Mouse (Mus musculus) hematopoietic stem cell, adult 5-6 weeks (primary cell): Measurements from ENCODE around the gene Tk1. TPM values are rescaled to one million over a fixed set of nuclear protein-coding genes. Genes with fewer than 3 reads are reported as not detected.
A peak's percentile ranks its signal among the peaks of the same experiment; 100 is the strongest.
"Not testable (repeated sequence)": the region's sequence is repeated elsewhere in the genome, so short reads cannot be mapped to it uniquely, and the experiment has no call there.

Experiments
- ATAC-seq, 2 experiments: fragments of 125-278 bp in 1 of 2; replicated peaks in 1 of 2; 2 replicates each; pipeline ENCODE4 v1.8.0; 2016 to 2017; ENCODE audit warnings: inconsistent platforms in 2 of 2, mild to moderate bottlenecking in 2 of 2, moderate number of reproducible peaks in 2 of 2, low read depth in 1 of 2, moderate TSS enrichment in 1 of 2; ENCODE audit not compliant: low FRiP score in 2 of 2, poor library complexity in 2 of 2, severe bottlenecking in 2 of 2, insufficient read depth in 1 of 2, low TSS enrichment in 1 of 2
- total RNA-seq: library from RNA; stranded (forward); fragments of 172-1452, 232-1000 nt; gene quantifications from 2 replicates; pipeline ENCODE4 v1.2.3, GENCODE M21; 2017

Gene Tk1
- total RNA-seq, 1 experiment from 2014 or later, result 40.1 TPM

DNA sequence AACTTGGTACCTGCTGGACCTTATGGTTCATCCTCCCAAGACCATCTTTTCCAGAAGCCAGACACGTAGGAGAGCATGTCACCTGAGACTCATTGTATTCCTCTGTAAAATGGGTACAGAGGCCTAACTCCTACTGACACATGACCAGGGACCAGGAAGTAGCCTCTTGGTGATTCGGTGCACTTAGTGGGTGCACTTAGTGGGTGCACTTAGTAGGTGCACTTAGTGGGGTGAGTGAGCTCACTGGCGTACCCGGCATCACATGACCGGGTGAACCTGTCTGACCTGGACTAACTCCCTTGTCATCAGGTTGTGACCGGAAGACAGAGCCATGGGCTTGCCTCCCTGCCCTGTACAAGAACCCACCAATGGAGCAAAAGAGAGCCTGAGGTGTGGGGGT lies 19.1 kb downstream of the Tk1 start:
- ATAC-seq, result no peak

- ATAC-seq, result no peak
These were observed 22.7 kb downstream of the Tk1 start for GRCm38 (mm10) chr11:117803166-117803688.

DNA sequence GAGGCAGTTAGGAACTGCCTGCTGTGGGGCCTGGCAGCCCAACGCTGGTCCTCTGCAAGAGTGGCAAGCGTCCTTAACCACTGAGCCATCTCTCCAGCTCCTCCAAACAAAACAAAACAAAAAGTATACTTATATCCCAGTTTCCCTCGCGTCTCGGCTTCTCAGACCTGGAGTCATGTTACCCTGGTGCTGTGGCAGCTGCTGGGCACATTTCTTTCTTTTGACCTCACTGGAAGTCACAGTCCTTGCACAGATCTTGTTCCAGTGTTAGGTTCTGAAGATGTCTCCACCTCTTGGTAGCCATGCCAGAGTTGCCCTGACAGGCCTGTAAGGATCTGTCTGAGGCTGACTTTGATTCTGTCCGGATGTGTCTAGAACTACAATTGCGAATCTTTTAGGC lies 24.2 kb downstream of the Tk1 start:
- no peak for ATAC-seq

DNA sequence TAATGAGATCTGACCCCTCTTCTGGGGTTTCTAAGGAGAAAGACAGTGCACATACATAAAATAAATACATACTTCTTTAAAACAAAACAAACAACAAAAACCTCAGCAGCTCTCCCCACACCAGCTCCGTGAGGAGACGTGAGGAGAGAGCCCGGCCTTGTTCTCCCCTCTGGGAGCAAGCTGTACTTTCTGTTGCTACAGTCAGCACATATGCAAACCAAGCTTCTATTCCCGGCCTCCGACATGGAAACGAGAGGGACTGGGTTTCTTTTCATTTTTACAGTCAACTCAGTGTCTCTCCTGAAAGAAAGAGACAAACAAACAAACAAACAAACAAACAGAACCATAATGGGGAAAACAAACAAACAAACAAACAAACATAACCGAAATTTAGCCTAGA lies 25.9 kb downstream of the Tk1 start:
- no peak for ATAC-seq

- ATAC-seq, result peak; percentile 63 to 70
These were observed 26.7 kb downstream of the Tk1 start for GRCm38 (mm10) chr11:117799174-117799573.

- ATAC-seq, result peak; percentile 40 to 43; a peak in 2 of 4 replicates
These were observed 27.7 kb downstream of the Tk1 start for GRCm38 (mm10) chr11:117798160-117798541.

- peak in 1 of 2 experiments; percentile 4; a peak in 1 of 4 replicates for ATAC-seq
These were observed 28.3 kb downstream of the Tk1 start, which contains the start of gene 6030468B19Rik for GRCm38 (mm10) chr11:117797511-117798159. TSS of gene 6030468B19Rik (plus strand) at chr11:117797660.

DNA sequence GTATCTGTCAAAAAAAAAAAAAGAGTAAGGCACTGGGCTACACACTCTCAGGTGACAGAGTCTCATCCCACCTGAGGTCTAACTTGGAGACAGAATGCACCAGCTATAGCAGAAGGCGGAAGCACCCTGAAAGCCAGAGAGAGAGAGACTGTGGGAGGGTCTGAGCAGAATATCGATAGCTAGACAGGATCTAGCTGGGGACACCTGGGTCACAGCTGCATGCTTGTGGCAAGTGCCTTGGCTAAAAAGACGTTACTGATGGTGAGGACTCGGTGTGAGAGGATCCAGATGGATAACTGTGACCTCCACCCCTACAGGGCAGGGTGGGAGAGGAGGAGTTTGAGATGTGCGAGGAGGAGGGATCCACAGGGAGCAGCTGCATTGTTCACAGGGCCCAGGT lies 28.9 kb downstream of the Tk1 start:
- ATAC-seq, result no peak

DNA sequence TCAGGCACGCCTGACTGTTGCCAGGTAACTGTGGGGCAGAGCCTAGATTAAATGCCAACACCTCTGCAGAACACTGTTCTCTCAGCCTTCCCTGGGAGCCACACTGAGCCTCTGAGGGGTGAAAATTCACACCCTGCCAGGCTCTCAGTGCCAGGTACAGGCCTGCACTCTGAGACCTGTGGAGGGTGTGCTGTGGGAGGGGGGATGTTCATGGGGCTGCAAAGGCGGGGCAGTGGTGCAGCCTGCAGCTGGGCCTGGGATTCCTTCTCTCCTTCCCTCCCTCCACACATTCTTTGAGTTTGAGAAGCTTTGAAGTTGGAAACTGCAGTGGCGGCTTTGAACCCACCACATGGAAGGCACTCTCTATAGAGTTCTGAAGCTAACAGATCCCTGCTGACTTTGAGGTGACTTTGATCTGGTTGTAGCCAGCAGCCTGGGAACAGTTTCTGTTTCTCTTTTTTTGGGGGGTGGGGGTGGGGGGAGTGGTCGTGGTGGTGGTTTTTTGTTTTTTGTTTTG lies 31.8 kb downstream of the Tk1 start:
- no peak for ATAC-seq

DNA sequence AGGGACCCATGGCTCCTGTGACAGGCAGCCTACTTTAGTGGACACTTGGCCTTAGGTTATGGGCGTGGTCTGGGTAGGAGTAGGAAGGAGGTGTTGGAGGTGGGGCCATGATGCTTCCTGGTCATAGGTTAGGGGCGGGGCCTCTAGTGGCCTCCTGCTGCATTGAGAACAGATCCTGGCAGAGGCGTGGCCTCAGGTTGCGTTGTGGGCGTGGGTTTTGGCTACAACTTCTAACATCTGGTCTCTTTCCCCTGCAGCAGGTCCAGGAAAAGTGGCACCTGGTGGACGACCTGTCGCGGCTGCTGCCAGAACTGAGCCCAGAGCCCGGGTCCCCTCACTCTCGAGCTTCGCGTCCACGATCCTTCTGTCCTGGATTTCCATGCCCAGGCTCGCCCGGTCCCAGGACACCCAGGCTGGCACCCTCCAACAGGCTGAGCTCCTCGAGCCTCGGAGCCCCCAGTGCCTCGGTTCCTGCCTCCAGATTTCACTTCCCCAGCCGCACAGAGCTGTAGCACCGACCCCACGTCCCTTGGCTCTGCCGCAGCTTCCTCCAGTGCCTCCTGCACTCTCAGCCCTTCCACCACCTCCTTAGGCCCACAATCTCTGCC lies 33.5 kb downstream of the Tk1 start:
- ATAC-seq, result peak; percentile 66 to 85

DNA sequence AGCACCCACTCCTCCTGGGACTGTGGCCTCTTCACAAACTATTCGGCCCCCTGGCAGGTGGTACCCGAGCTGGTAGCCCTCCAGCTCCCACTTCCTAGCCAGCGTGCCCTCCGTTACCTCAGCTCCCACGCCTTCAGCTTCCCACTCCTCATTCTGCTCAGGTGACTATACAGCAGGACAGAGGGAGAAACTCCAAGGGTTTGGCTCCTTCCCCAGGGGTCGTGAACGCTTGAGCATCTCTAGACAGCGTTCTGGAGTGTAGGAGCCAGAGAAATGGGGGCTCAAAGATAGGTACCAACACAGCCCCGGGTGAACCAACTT lies 34.5 kb downstream of the Tk1 start:
- no peak for ATAC-seq

GRCm38 (mm10) chr11:117790703-117791440 lies 35.0 kb downstream of the Tk1 start:
- no peak for ATAC-seq

GRCm38 (mm10) chr11:117790286-117790685 lies 35.6 kb downstream of the Tk1 start:
- peak; percentile 51 to 55; a peak in 2 of 4 replicates for ATAC-seq

DNA sequence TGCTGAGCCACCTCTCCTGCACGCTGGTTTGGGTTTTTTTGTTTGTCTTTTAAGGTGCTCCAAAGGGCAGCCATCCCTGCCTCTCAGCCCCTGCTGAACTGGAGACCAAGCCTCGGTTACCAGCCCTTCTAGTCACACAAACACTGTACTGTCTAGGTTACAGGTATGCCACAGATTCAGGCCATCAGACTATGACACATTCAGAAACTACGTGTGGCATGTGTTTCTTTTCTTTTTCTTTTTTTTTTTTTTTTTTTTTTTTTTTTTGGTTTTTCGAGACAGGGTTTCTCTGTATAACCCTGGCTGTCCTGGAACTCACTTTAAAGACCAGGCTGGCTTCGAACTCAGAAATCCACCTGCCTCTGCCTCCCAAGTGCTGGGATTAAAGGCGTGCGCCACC lies 37.4 kb downstream of the Tk1 start:
- not testable (repeated sequence) for ATAC-seq

- peak; percentile 41 to 47; a peak in 1 of 4 replicates for ATAC-seq
These were observed 39.6 kb downstream of the Tk1 start for GRCm38 (mm10) chr11:117786294-117786693.

DNA sequence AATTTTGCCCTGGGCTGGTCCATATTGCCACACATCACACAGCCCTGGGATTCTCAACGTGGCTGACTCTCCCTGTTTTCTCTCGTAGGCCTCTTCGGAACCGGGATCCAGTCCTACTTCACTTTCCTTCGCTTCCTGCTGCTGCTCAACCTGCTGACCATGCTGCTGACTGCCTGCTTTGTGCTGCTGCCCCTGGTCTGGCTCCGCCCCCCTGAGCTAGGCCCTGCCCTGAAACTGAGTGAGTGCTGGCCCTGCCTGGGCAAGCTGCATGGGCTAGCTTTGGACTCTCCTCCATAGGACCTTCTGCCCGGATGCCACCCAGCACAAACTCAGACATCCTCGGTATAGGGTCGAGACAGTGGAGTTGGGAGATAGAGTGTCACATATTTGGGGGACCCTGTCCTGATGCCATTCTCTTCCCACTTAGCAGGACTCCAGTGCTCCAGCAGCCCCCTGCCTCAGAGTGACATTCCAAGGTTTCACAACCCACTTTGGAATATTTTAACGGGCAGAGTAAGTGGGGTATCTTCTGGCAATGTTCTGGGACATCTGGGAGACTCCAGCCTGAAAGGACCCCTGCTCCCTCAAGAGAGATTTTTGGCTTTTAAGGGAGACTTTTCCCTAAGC lies 42.1 kb downstream of the Tk1 start:
- no peak for ATAC-seq

- no peak for ATAC-seq
These were observed 42.8 kb downstream of the Tk1 start for GRCm38 (mm10) chr11:117783089-117783488.

- no peak for ATAC-seq
These were observed 43.2 kb downstream of the Tk1 start for GRCm38 (mm10) chr11:117782705-117783034.
